Mouse (Mus musculus) neural tube, embryonic 13.5 days (tissue): ENCODE data around the gene Srbd1. TPM values are rescaled to one million over a fixed set of nuclear protein-coding genes. Genes with fewer than 3 reads are reported as not detected.
A peak's percentile ranks its signal among the peaks of the same experiment; 100 is the strongest.

Source experiments
- ATAC-seq: fragments of 200-750 bp; cut with Nextera tagmentation; 2 replicates; pipeline ENCODE4 v1.8.0; 2017; ENCODE audit warnings: low read depth, mild to moderate bottlenecking, moderate TSS enrichment, moderate library complexity
- H3K27ac ChIP-seq: fragments of 300-500 bp; sonication (generic); replicated peaks from 2 replicates; pipeline ENCODE4 v1.5.1; 2015; ENCODE audit warnings: moderate library complexity, mild to moderate bottlenecking, inconsistent platforms
- H3K27me3 ChIP-seq: fragments of 300-500 bp; sonication (generic); 2 replicates; pipeline ENCODE4 v1.6.1; 2015; ENCODE audit warnings: mild to moderate bottlenecking, inconsistent platforms
- H3K36me3 ChIP-seq: fragments of 300-500 bp; sonication (generic); 2 replicates; pipeline ENCODE4 v1.6.1; 2015; ENCODE audit warnings: mild to moderate bottlenecking, inconsistent platforms
- H3K4me1 ChIP-seq: fragments of 300-500 bp; sonication (generic); replicated peaks from 2 replicates; pipeline ENCODE4 v1.6.1; 2015; ENCODE audit warnings: inconsistent platforms
- H3K4me2 ChIP-seq: fragments of 300-500 bp; sonication (generic); 2 replicates; pipeline ENCODE4 v1.6.1; 2015; ENCODE audit warnings: inconsistent platforms, mild to moderate bottlenecking, moderate library complexity
- H3K4me3 ChIP-seq: fragments of 300-500 bp; sonication (generic); 2 replicates; pipeline ENCODE4 v1.5.1; 2015; ENCODE audit warnings: mild to moderate bottlenecking, inconsistent platforms
- H3K9ac ChIP-seq: fragments of 300-500 bp; sonication (generic); 2 replicates; pipeline ENCODE4 v1.6.1; 2015; ENCODE audit warnings: moderate library complexity, mild to moderate bottlenecking, inconsistent platforms
- H3K9me3 ChIP-seq: fragments of 300-500 bp; sonication (generic); 2 replicates; pipeline ENCODE4 v1.6.1; 2016; ENCODE audit warnings: inconsistent platforms
- WGBS: fragments of 180-500 bp; shearing (Covaris S2); methylation state at CpG from one replicate; pipeline ENCODE4 v1.1.7; 2015; 5-methylcytosine and 5-hydroxymethylcytosine counted together
- polyA plus RNA-seq: library from polyadenylated mRNA; unstranded; fragments of >200 nt; fragmentation: Nextera tagmentation; extraction: Ambion mirVana; gene quantifications from 2 replicates; pipeline ENCODE4 v1.2.1, GENCODE M21; 2015

The Srbd1 gene
- polyA plus RNA-seq, 1 experiment from 2014 or later, result 16.4 TPM

- H3K4me1 ChIP-seq, result peaks cover 10% of the 10 kb centered on the region; the same call in 1 of the 2 replicates
- H3K4me2 ChIP-seq, result no peak overlapping the region
- no peaks in the 10 kb centered on the region for H3K36me3 ChIP-seq
- peaks cover 2% of the 10 kb centered on the region; the same call in 1 of the 2 replicates for H3K27me3 ChIP-seq
- peak; percentile 32; the same call in 1 of the 2 replicates for ATAC-seq
- H3K9me3 ChIP-seq, result no peaks in the 10 kb centered on the region
- H3K9ac ChIP-seq, result no peak overlapping the region
- no peak overlapping the region for H3K27ac ChIP-seq
- H3K4me3 ChIP-seq, result no peak overlapping the region
- WGBS, result 19% methylated on average over 10 of the region's 10 CpGs
Observed at GRCm38 (mm10) chr17:85935268-85935667, 209.7 kb downstream of the Srbd1 start.

Other genes starting within 250 kb of the Srbd1 start
- 24.9 and 27.7 TPM in 2 replicates for gene Prkce, start 22.6 kb upstream of the Srbd1 start, polyA plus RNA-seq